Mouse (Mus musculus) adrenal gland (tissue): Measurements from ENCODE around the gene Lsg1.

Experiments used
- intact Hi-C: fragments of 180-260 bp; cut with DNase I; formaldehyde crosslinking; loops from one replicate; pipeline ENCODE4 v1.15.1; 2025

Gene Lsg1

GRCm38 (mm10) chr16:30521147-30521546 is 66.2 kb downstream of the Lsg1 start:
- intact Hi-C loops: loop anchor here (5.0 kb wide), 1 partner anchor 149 kb away; no protein-coding TSS in a partner anchor

GRCm38 (mm10) chr16:30520361-30520823 is 67.0 kb downstream of the Lsg1 start:
- intact Hi-C loops: loop anchor here (5.0 kb wide), 1 partner anchor 148 kb away; no protein-coding TSS in a partner anchor

GRCm38 (mm10) chr16:30518635-30519034 is 68.8 kb downstream of the Lsg1 start:
- intact Hi-C loops: no loop called here

GRCm38 (mm10) chr16:30517666-30518283 is 69.6 kb downstream of the Lsg1 start:
- intact Hi-C loops: no loop called here

- intact Hi-C loops: no loop called here
Measured at GRCm38 (mm10) chr16:30516993-30517392, 70.4 kb downstream of the Lsg1 start.

- intact Hi-C loops: no loop called here
Measured at GRCm38 (mm10) chr16:30515418-30515817, 72.0 kb downstream of the Lsg1 start.

GRCm38 (mm10) chr16:30513050-30514024 is 74.1 kb downstream of the Lsg1 start:
- intact Hi-C loops: no loop called here

- intact Hi-C loops: no loop called here
Measured at GRCm38 (mm10) chr16:30512375-30513049, 74.9 kb downstream of the Lsg1 start.

- intact Hi-C loops: no loop called here
Measured at GRCm38 (mm10) chr16:30511563-30512340, 75.6 kb downstream of the Lsg1 start.

- intact Hi-C loops: no loop called here
Measured at GRCm38 (mm10) chr16:30510504-30511451, 76.6 kb downstream of the Lsg1 start.
